Mouse (Mus musculus) midbrain, embryonic 14.5 days (tissue): Measurements from ENCODE around the gene Olfr812. TPM values are rescaled to one million over a fixed set of nuclear protein-coding genes. Genes with fewer than 3 reads are reported as not detected.

Experiments used
- polyA plus RNA-seq: library from polyadenylated mRNA; unstranded; fragments of >200 nt; fragmentation: Nextera tagmentation; extraction: Ambion mirVana; gene quantifications from 2 replicates; pipeline ENCODE4 v1.2.1, GENCODE M21; 2014

The Olfr812 gene
- polyA plus RNA-seq, 1 experiment from 2014 or later: not detected

Other genes starting within 250 kb of the Olfr812 start
- not detected in 2 replicates for gene Olfr796, start 233.5 kb downstream of the Olfr812 start, polyA plus RNA-seq
- not detected in 2 replicates for gene Olfr798, start 218.2 kb downstream of the Olfr812 start, polyA plus RNA-seq
- not detected in 2 replicates for gene Olfr799, start 208.6 kb downstream of the Olfr812 start, polyA plus RNA-seq
- not detected in 2 replicates for gene Olfr800, start 188.4 kb downstream of the Olfr812 start, polyA plus RNA-seq
- gene Olfr801, start 172.2 kb downstream of the Olfr812 start, polyA plus RNA-seq: not detected in 2 replicates
- 0.04 TPM in 1 of 2 replicates, not detected in the other for gene Olfr802, start 157.9 kb downstream of the Olfr812 start, polyA plus RNA-seq
- not detected in 2 replicates for gene Olfr803, start 151.8 kb downstream of the Olfr812 start, polyA plus RNA-seq
- not detected in 2 replicates for gene Olfr804, start 142.9 kb downstream of the Olfr812 start, polyA plus RNA-seq
- gene Olfr805, start 116.7 kb downstream of the Olfr812 start, polyA plus RNA-seq: not detected in 2 replicates
- not detected in 2 replicates for gene Olfr806, start 104.2 kb downstream of the Olfr812 start, polyA plus RNA-seq
- gene Olfr807, start 88.3 kb downstream of the Olfr812 start, polyA plus RNA-seq: not detected in 2 replicates
- not detected in 2 replicates for gene Olfr808, start 80.6 kb downstream of the Olfr812 start, polyA plus RNA-seq
- gene Olfr809, start 71.5 kb downstream of the Olfr812 start, polyA plus RNA-seq: not detected in 2 replicates
- gene Olfr810, start 51.2 kb downstream of the Olfr812 start, polyA plus RNA-seq: not detected in 2 replicates
- gene Olfr811, start 41.7 kb downstream of the Olfr812 start, polyA plus RNA-seq: not detected in 2 replicates
- gene Olfr813, start 9.3 kb upstream of the Olfr812 start, polyA plus RNA-seq: not detected in 2 replicates
- not detected in 2 replicates for gene Olfr814, start 33.8 kb upstream of the Olfr812 start, polyA plus RNA-seq
- gene Olfr815, start 59.8 kb upstream of the Olfr812 start, polyA plus RNA-seq: not detected in 2 replicates
- not detected in 2 replicates for gene Olfr816, start 69.5 kb upstream of the Olfr812 start, polyA plus RNA-seq
- gene Olfr818, start 103.0 kb upstream of the Olfr812 start, polyA plus RNA-seq: not detected in 2 replicates
- gene Olfr819, start 121.2 kb upstream of the Olfr812 start, polyA plus RNA-seq: not detected in 2 replicates
- not detected in 2 replicates for gene Olfr247, start 130.0 kb upstream of the Olfr812 start, polyA plus RNA-seq
- gene Gm10310, start 139.0 kb upstream of the Olfr812 start, polyA plus RNA-seq: not detected in 2 replicates
- not detected in 2 replicates for gene Olfr820, start 166.5 kb upstream of the Olfr812 start, polyA plus RNA-seq
- gene Olfr821, start 184.3 kb upstream of the Olfr812 start, polyA plus RNA-seq: not detected in 2 replicates
- not detected in 2 replicates for gene Olfr822, start 225.1 kb upstream of the Olfr812 start, polyA plus RNA-seq